ENCODE assay signal across 16 mouse cellular contexts in the genomic region with DNA sequence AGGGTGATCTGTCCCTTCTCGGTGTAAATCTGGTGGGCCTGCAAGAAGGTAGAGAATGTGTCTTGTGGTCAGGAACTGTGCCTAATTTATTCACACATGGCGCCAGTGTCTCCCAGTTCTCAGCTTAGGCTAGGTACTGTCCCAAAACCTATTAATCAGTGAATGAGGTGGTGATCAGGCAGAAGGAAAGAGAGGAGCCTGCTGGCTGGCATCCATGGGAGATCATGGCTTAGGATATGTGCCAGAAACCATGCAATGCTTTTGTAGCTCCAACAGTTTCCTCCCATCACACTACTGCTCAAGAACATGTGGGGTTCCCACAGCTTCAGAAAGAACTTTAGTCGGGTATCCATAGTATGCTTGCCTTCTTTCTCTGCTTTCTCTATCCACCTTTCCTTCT.
"Had no signal": no experiment of that assay in that cellular context is flagged by ENCODE, and none has a peak within 500 bp of the region (broad histone marks: within the 10 kb centered on the region; RNA-seq: fewer than 3 reads in every experiment).

No protein-coding gene starts in this region.

- DNase-seq: retina, postnatal 1 day; right cerebral cortex, adult 18-20 months; right cerebral cortex, postnatal 14 days; right cerebral cortex, postnatal 25 days; right cerebral cortex, postnatal 4 days; spleen, adult 18-20 months; thymus, adult 18-20 months; thymus, adult 2 months; thymus, postnatal 14 days; thymus, postnatal 25 days; thymus, postnatal 36 days; thymus, postnatal 4 days had no signal

- H3K27ac ChIP-seq: neural tube, embryonic 13.5 days; neural tube, embryonic 15.5 days; stomach, embryonic 15.5 days; stomach, postnatal 0 days had no signal

- H3K4me3 ChIP-seq: neural tube, embryonic 13.5 days; neural tube, embryonic 15.5 days; stomach, embryonic 15.5 days had no signal

- H3K4me1 ChIP-seq: neural tube, embryonic 13.5 days; neural tube, embryonic 15.5 days; stomach, embryonic 15.5 days had no signal

- H3K27me3 ChIP-seq: neural tube, embryonic 13.5 days; neural tube, embryonic 15.5 days; stomach, embryonic 15.5 days had no signal
